Mouse (Mus musculus) kidney, embryonic 14.5 days (tissue): ENCODE results near the gene Ercc8. TPM values are rescaled to one million over a fixed set of nuclear protein-coding genes. Genes with fewer than 3 reads are reported as not detected.

Experiments used
- ATAC-seq: fragments of 200-750 bp; cut with Nextera tagmentation; 2 replicates; pipeline ENCODE4 v1.8.0; 2017; ENCODE audit warnings: moderate number of reproducible peaks, mild to moderate bottlenecking, moderate TSS enrichment, moderate library complexity; ENCODE audit not compliant: low FRiP score, low TSS enrichment
- H3K27ac ChIP-seq: fragments of 300-500 bp; sonication (generic); 2 replicates; pipeline ENCODE4 v1.5.1; 2014; ENCODE audit warnings: low read depth, mild to moderate bottlenecking, low read length, moderate library complexity, mixed read lengths
- H3K27me3 ChIP-seq: fragments of 300-500 bp; sonication (generic); 2 replicates; pipeline ENCODE4 v1.6.1; 2014; ENCODE audit warnings: mild to moderate bottlenecking, low read length; ENCODE audit not compliant: control insufficient read depth, insufficient read depth
- H3K36me3 ChIP-seq: fragments of 300-500 bp; sonication (generic); 2 replicates; pipeline ENCODE4 v1.6.1; 2014; ENCODE audit warnings: low read length, mixed read lengths; ENCODE audit not compliant: control insufficient read depth, insufficient read depth
- H3K4me1 ChIP-seq: fragments of 300-500 bp; sonication (generic); 2 replicates; pipeline ENCODE4 v1.6.1; 2014; ENCODE audit warnings: low read length, mixed read lengths; ENCODE audit not compliant: control insufficient read depth, insufficient read depth
- H3K4me2 ChIP-seq: fragments of 300-500 bp; sonication (generic); replicated peaks from 2 replicates; pipeline ENCODE4 v1.6.1; 2014; ENCODE audit warnings: low read depth, mild to moderate bottlenecking, low read length
- H3K4me3 ChIP-seq: fragments of 300-500 bp; sonication (generic); 2 replicates; pipeline ENCODE4 v1.5.1; 2014; ENCODE audit warnings: mild to moderate bottlenecking, low read length
- H3K9ac ChIP-seq: fragments of 300-500 bp; sonication (generic); 2 replicates; pipeline ENCODE4 v1.6.1; 2014; ENCODE audit warnings: low read depth, mild to moderate bottlenecking, low read length, moderate library complexity
- H3K9me3 ChIP-seq: fragments of 300-500 bp; sonication (generic); 2 replicates; pipeline ENCODE4 v1.6.1; 2016; ENCODE audit warnings: low read length; ENCODE audit not compliant: control insufficient read depth
- WGBS: fragments of 180-500 bp; shearing (Covaris S2); extraction: QIAGEN DNeasy Blood & Tissue Kit; methylation state at CpG from one replicate; pipeline ENCODE4 v1.1.7; 2014; 5-methylcytosine and 5-hydroxymethylcytosine counted together
- polyA plus RNA-seq: library from polyadenylated mRNA; unstranded; fragments of >200 nt; fragmentation: Nextera tagmentation; extraction: Ambion mirVana; gene quantifications from 2 replicates; pipeline ENCODE4 v1.2.1, GENCODE M21; 2014

Ercc8 gene
- polyA plus RNA-seq, 1 experiment from 2014 or later: 20.4 TPM

DNA sequence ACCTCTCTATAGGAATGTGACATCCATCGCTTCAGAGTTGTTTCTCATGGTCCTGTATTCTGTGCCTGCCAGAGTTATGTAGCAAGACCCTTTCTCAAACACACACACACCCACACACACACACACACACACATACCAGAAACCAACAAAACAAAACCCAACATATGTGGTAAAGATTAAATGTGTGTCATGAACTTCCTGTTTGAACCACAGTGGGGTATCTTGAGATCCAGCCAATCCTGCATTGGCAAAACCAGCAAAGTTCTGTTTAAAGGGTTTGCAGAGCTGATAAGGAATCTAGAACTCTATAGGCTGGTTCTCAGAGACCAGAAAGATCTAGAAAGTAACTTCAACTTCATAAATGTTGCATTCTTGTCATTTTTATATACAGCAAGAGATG is 11.5 kb downstream of the Ercc8 start:
- H3K27ac ChIP-seq: no peak overlapping the region
- H3K9me3 ChIP-seq: no peaks in the 10 kb centered on the region
- H3K27me3 ChIP-seq: no peaks in the 10 kb centered on the region
- H3K4me2 ChIP-seq: no peak overlapping the region
- H3K9ac ChIP-seq: no peak overlapping the region
- no peak for ATAC-seq
- H3K36me3 ChIP-seq: peaks cover 35% of the 10 kb centered on the region; the same call in 1 of the 2 replicates
- no peak overlapping the region for H3K4me3 ChIP-seq
- no peaks in the 10 kb centered on the region for H3K4me1 ChIP-seq
- 100% methylated on average over 1 of the region's 1 CpGs for WGBS

DNA sequence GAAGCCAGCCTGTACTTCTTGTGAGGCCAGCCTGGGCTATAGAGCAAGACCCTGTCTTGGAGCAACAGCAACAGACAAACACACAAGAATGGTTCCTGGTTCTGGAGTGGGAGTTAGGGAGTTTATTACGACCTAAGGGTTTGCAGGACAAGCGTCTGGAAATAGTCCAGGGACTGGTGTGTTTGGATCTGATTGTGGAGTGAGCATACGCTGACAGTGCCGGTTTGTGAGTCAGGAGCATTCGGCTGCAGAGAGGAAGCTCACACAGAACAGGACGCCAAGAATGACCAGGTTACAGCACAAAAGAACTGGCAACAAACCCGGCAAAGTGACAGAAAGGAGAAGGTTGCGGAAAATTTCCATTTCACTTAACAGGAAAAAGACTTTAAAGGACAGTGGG is 12.0 kb downstream of the Ercc8 start:
- Histone ChIP-seq H3K9ac (no peak overlapping the region), H3K4me3 (no peak overlapping the region), H3K4me1 (no peaks in the 10 kb centered on the region), H3K4me2 (no peak overlapping the region), H3K36me3 (peaks cover 38% of the 10 kb centered on the region; the same call in 1 of the 2 replicates), H3K27me3 (no peaks in the 10 kb centered on the region), H3K9me3 (no peaks in the 10 kb centered on the region), H3K27ac (no peak overlapping the region)
- no peak for ATAC-seq
- 89% methylated on average over 8 of the region's 8 CpGs for WGBS

DNA sequence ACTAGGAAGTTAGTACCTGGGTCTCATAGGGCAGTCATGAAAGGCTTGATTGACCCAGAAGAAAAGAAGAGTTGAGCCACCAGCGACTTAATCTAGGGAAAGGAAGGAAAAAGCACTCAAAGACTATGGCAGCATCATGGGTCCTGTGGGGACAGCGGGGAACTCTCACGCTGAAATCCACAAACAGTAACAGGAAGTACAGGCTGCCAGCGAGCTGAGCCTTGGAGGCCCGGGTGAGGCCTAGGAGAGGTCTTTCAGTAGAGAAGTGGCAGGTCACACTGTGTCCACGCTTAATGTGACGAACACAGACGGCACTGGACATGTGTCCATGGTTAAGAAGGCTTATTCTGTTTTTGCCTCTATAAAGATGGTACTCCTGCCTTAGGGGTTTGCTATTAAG is 21.1 kb downstream of the Ercc8 start:
- H3K27ac ChIP-seq: no peak overlapping the region
- H3K4me2 ChIP-seq: no peak overlapping the region
- no peaks in the 10 kb centered on the region for H3K27me3 ChIP-seq
- no peak overlapping the region for H3K9ac ChIP-seq
- H3K4me1 ChIP-seq: no peaks in the 10 kb centered on the region
- WGBS: 91% methylated on average over 8 of the region's 8 CpGs
- no peaks in the 10 kb centered on the region for H3K9me3 ChIP-seq
- H3K36me3 ChIP-seq: peaks cover 51% of the 10 kb centered on the region; the same call in 1 of the 2 replicates
- no peak overlapping the region for H3K4me3 ChIP-seq
- no peak for ATAC-seq

DNA sequence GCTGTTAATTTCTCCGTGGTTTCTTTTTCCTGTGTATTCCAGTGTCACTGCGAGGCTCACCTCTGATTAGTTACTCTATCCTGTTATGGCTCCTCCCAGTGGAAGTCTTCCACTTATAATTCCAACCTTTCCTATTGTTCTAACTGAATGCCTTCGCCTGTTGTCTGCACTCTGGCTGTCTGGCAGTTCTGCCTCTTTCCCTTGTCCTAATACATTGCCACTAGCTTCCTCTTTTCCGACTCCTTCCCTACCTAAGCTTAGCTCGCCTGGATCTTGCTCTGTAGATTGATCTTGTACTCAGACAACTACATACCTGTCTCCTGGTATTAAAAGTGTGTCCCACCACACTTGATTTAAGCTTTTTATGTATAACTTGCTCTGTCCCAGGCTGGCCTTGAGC is 22.3 kb downstream of the Ercc8 start:
- Histone ChIP-seq H3K9me3 (no peaks in the 10 kb centered on the region), H3K27me3 (no peaks in the 10 kb centered on the region), H3K9ac (no peak overlapping the region), H3K36me3 (peaks cover 54% of the 10 kb centered on the region), H3K4me1 (no peaks in the 10 kb centered on the region), H3K4me2 (no peak overlapping the region), H3K27ac (no peak overlapping the region), H3K4me3 (no peak overlapping the region)
- 79% methylated on average over 5 of the region's 5 CpGs for WGBS
- ATAC-seq: no peak

DNA sequence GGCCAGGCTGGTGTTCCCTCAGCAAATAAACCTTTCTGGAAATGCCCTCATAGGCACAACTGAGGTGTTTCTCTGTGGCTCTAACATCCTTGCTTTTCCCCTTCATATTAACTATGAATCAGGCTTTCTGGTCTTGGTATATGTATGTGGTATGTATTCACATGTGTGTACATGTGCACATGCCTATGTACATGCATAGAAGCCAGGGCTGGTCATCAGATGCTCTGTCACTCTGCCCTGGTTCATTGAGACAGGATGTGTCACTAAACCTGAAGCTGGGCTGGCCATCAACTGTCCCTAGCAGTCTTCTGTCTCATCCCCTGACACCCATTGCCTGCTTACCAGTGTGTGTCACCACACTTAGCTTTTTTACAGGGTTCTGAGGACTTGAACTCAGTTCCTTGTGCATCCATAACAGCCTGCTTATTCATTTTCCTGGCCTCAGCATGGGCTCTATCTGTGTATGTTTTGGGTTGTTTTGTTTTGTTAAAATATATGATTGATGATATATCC is 26.3 kb downstream of the Ercc8 start:
- no peaks in the 10 kb centered on the region for H3K4me1 ChIP-seq

DNA sequence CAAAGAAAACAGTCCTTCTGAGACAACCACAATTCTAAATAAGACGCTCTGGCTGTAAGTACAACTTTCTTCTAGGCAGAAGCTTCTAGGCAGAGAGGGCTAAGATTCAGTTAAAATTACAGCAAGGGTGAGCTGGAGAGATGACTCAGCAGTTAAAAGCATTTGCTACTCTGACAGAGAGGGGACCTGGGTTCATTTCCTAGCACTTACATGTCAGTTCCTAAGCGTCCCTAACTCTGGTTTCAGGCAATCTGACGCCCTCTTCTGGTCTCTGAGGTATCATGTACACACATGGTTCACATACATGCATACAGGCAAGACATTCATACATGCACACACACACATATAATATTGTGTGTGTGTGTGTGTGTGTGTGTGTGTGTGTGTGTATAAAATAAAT is 27.0 kb downstream of the Ercc8 start:
- no peak overlapping the region for H3K4me2 ChIP-seq
- peaks cover 37% of the 10 kb centered on the region for H3K36me3 ChIP-seq
- no peak for ATAC-seq
- no peak overlapping the region for H3K9ac ChIP-seq
- no peaks in the 10 kb centered on the region for H3K9me3 ChIP-seq
- no peak overlapping the region for H3K27ac ChIP-seq
- H3K4me1 ChIP-seq: no peaks in the 10 kb centered on the region
- 94% methylated on average over 3 of the region's 3 CpGs for WGBS
- H3K27me3 ChIP-seq: no peaks in the 10 kb centered on the region
- H3K4me3 ChIP-seq: no peak overlapping the region

More for the DNA sequence above, 26.3 kb downstream of the Ercc8 start:
- Histone ChIP-seq H3K27me3 (no peaks in the 10 kb centered on the region), H3K9me3 (no peaks in the 10 kb centered on the region), H3K36me3 (peaks cover 40% of the 10 kb centered on the region), H3K4me3 (no peak overlapping the region), H3K27ac (no peak overlapping the region), H3K4me2 (no peak overlapping the region), H3K9ac (no peak overlapping the region)
- ATAC-seq: no peak

DNA sequence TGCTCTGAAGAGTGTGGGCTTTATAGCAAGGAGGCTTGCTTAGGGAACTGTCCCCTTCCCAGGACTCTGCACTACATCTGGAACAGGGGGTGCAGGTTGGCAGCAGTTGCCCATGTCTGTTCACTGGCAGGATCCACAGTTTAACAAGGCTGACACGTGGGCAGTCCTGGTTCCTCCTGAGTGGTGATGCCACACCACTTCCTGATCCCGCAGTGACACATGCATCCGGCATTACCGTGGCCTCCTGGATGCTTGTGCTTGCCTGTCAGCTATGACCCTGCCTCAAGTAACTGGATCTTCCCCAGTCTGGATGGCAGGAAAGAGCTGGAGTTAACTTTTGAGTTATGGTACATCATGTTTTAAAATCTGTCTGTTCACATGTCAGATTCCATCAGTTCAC is 29.5 kb downstream of the Ercc8 start:
- no peak overlapping the region for H3K4me3 ChIP-seq
- no peak for ATAC-seq
- peaks cover 23% of the 10 kb centered on the region for H3K36me3 ChIP-seq
- H3K4me1 ChIP-seq: no peaks in the 10 kb centered on the region
- no peak overlapping the region for H3K9ac ChIP-seq
- H3K27me3 ChIP-seq: no peaks in the 10 kb centered on the region
- no peak overlapping the region for H3K27ac ChIP-seq
- WGBS: 86% methylated on average over 4 of the region's 4 CpGs
- no peak overlapping the region for H3K4me2 ChIP-seq
- no peaks in the 10 kb centered on the region for H3K9me3 ChIP-seq

DNA sequence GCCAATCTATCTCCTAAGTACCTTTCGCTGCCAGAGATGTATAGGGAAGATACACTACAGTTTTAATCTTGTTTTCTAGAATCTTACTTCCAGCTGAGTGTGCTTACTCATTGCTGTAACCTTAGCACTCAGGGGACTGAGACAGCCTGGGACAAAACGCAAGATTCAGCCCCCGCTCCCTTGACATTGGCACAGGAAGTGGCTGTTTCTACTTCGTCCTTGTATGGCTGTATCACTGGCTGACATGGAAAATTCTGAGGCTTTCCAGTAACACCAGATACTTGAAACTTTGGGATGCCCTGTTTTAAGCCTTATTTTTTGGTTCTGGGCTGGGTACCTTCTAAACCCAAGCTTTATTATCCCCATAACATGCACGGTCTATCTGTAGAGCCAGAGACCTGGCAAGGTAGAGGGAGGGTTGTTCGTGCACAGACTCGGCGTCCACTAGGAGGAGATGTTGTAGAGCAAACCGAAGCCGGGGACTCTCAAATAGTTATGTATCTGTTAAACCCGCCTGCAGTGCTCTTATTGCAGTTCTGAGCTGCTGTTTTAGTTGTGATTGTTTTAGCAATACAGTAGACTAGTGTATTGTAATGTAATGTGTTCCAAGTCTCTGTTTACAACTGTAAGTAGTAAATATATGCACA is 32.7 kb downstream of the Ercc8 start:
- Histone ChIP-seq H3K9me3 (no peaks in the 10 kb centered on the region), H3K9ac (no peak overlapping the region), H3K4me1 (no peaks in the 10 kb centered on the region), H3K4me2 (no peak overlapping the region), H3K36me3 (peaks cover 22% of the 10 kb centered on the region), H3K27ac (no peak overlapping the region), H3K4me3 (no peak overlapping the region), H3K27me3 (no peaks in the 10 kb centered on the region)
- 58% methylated on average over 11 of the region's 11 CpGs for WGBS
- peak; percentile 57; the same call in 1 of the 2 replicates for ATAC-seq

DNA sequence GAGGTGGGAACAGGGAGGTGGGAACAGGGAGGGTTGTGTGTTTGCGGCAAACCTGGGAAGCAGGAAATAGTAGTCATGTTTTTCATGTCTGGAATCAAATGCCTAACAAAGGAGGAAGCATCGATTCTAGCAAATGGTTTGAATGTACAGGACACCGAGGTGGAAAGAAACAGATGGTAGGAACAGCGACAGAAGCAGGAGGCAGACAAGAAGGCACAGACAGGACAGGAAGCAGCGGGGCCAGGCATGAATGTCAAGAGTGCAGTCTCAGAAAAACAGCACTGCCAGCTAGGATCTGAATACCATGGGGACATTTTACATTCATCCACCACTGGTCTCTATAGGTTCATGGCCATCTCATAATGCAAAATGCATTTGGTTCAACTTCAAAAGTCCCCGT is 36.9 kb downstream of the Ercc8 start:
- H3K27ac ChIP-seq: no peak overlapping the region
- 85% methylated on average over 6 of the region's 6 CpGs for WGBS
- no peak overlapping the region for H3K4me2 ChIP-seq
- ATAC-seq: no peak
- H3K27me3 ChIP-seq: no peaks in the 10 kb centered on the region
- no peak overlapping the region for H3K9ac ChIP-seq
- H3K9me3 ChIP-seq: no peaks in the 10 kb centered on the region
- H3K4me1 ChIP-seq: no peaks in the 10 kb centered on the region
- no peak overlapping the region for H3K4me3 ChIP-seq
- H3K36me3 ChIP-seq: peaks cover 18% of the 10 kb centered on the region
